10 mouse cellular contexts compared by ENCODE assay signal in the genomic region with DNA sequence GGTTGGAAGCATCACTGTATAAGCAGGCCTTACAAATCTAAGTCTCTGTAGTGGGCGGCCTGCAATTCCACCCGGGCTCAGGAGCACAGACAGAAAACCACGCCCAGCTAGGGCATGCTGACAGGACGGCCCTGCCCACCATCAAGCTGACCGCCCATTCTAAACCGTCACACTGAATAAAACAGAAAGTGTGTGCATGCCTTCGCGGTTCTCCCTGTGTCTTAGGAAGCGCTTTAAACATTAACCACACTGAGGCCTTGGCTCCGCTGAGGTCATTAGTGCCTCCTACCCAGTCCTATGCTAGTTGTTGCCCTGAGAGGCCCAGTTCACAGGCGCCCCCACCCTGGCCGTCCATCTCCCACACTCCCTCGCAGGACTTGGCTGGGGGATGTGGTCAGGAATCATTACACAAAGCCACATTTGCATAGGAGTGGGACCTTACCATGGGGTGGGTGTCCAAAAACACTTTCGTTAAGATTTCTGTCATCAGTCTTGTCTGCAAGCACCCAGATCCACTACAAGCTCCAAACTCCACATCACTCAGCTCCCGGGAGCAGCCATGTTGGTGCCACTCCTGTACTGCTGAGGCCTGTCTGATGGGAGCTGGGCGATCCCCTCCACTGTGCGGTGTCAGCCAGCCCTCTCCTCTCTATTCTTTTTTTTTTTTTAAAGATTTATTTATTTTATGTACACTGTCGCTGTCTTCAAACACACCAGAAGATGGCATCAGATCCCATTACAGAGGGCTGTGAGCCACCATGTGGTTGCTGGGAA. TPM values are rescaled to one million over a fixed set of nuclear protein-coding genes. Genes with fewer than 3 reads are reported as not detected.
DNase-seq lines count a peak whose midpoint lies in the region; ATAC-seq and TF ChIP-seq lines count a peak whose summit lies in the region.
"Had no signal": no experiment of that assay in that cellular context is flagged by ENCODE, and none has a peak within 500 bp of the region (broad histone marks: within the 10 kb centered on the region; RNA-seq: fewer than 3 reads in every experiment).

No protein-coding gene starts in this region.

- DNase-seq in midbrain, embryonic 10.5 days (ENCODE audit: low spot score), result no peak
- no peak for DNase-seq in midbrain, embryonic 14.5 days
- peak; percentile 54 for DNase-seq in kidney, postnatal 0 days (ENCODE audit: low spot score)
- no peak for DNase-seq in left cerebral cortex, postnatal 25 days (ENCODE audit: low spot score in 2 of 2)
- DNase-seq in thymus, adult 2 months, result no peak
- DNase-seq in left cerebral cortex, postnatal 4 days, result no peak
- DNase-seq: gastrocnemius, adult 2 months had no signal

- intact Hi-C loops in left cerebral cortex, postnatal 25 days (cut with DNase I), result no loop called here
- intact Hi-C loops in left cerebral cortex, postnatal 4 days (cut with DNase I), result no loop called here

- H3K27me3 ChIP-seq in midbrain, embryonic 10.5 days (ENCODE audit: low read depth, poor library complexity, severe bottlenecking), result no peaks in the 10 kb centered on the region
- no peaks in the 10 kb centered on the region for H3K27me3 ChIP-seq in midbrain, embryonic 14.5 days (ENCODE audit: control insufficient read depth, insufficient read depth, low read length)
- no peaks in the 10 kb centered on the region for H3K27me3 ChIP-seq in intestine, embryonic 15.5 days (replicated peaks)
- H3K27me3 ChIP-seq in kidney, postnatal 0 days (ENCODE audit: insufficient read depth, low read length), result no peaks in the 10 kb centered on the region
- no peaks in the 10 kb centered on the region for H3K27me3 ChIP-seq in stomach, embryonic 15.5 days (replicated peaks)
- no peaks in the 10 kb centered on the region for H3K27me3 ChIP-seq in thymus, adult 2 months (ENCODE audit: control insufficient read depth, insufficient read depth, low read length)

- H3K9ac ChIP-seq in midbrain, embryonic 14.5 days (replicated peaks; ENCODE audit: low read length), result no peak overlapping the region
- peak overlapping the region; percentile 17; the same call in 1 of the 2 replicates for H3K9ac ChIP-seq in intestine, embryonic 15.5 days
- no peak overlapping the region for H3K9ac ChIP-seq in kidney, postnatal 0 days (ENCODE audit: low read depth, low read length)
- H3K9ac ChIP-seq in stomach, embryonic 15.5 days, result no peak overlapping the region

- no peaks in the 10 kb centered on the region for H3K36me3 ChIP-seq in midbrain, embryonic 10.5 days
- H3K36me3 ChIP-seq in midbrain, embryonic 14.5 days (ENCODE audit: control insufficient read depth, insufficient read depth, low read length), result no peaks in the 10 kb centered on the region
- H3K36me3 ChIP-seq in intestine, embryonic 15.5 days, result no peaks in the 10 kb centered on the region
- H3K36me3 ChIP-seq in kidney, postnatal 0 days (ENCODE audit: insufficient read depth, low read length), result no peaks in the 10 kb centered on the region
- H3K36me3 ChIP-seq in stomach, embryonic 15.5 days, result no peaks in the 10 kb centered on the region
- H3K36me3 ChIP-seq in thymus, adult 2 months (ENCODE audit: control insufficient read depth, insufficient read depth, low read length), result no peaks in the 10 kb centered on the region

- peaks cover 52% of the 10 kb centered on the region for H3K4me1 ChIP-seq in midbrain, embryonic 10.5 days
- H3K4me1 ChIP-seq in midbrain, embryonic 14.5 days (ENCODE audit: control insufficient read depth, insufficient read depth, low read length), result no peaks in the 10 kb centered on the region
- peaks cover 35% of the 10 kb centered on the region for H3K4me1 ChIP-seq in intestine, embryonic 15.5 days (replicated peaks)
- peaks cover 5% of the 10 kb centered on the region; the same call in 1 of the 2 replicates for H3K4me1 ChIP-seq in kidney, postnatal 0 days (replicated peaks; ENCODE audit: insufficient read depth, low read length)
- peaks cover 28% of the 10 kb centered on the region for H3K4me1 ChIP-seq in stomach, embryonic 15.5 days
- no peaks in the 10 kb centered on the region for H3K4me1 ChIP-seq in thymus, adult 2 months (replicated peaks; ENCODE audit: control insufficient read depth, insufficient read depth, low read length)

- ATAC-seq in midbrain, embryonic 14.5 days (ENCODE audit: low FRiP score, low TSS enrichment), result no peak
- peak; percentile 86 for ATAC-seq in intestine, embryonic 15.5 days
- peak; percentile 75 for ATAC-seq in kidney, postnatal 0 days (replicated peaks; ENCODE audit: low FRiP score, low read depth)
- peak; percentile 48; the same call in 1 of the 2 replicates for ATAC-seq in stomach, embryonic 15.5 days (ENCODE audit: insufficient read depth, low FRiP score, low read depth)

- peak overlapping the region; percentile 33 for H3K27ac ChIP-seq in midbrain, embryonic 10.5 days (replicated peaks)
- no peak overlapping the region for H3K27ac ChIP-seq in midbrain, embryonic 14.5 days (replicated peaks; ENCODE audit: low read depth, low read length)
- H3K27ac ChIP-seq in intestine, embryonic 15.5 days, result peak overlapping the region; percentile 51; the same call in 1 of the 2 replicates
- peak overlapping the region; percentile 44 for H3K27ac ChIP-seq in kidney, postnatal 0 days
- H3K27ac ChIP-seq in stomach, embryonic 15.5 days, result peak overlapping the region; percentile 48; the same call in 1 of the 2 replicates
- no peak overlapping the region for H3K27ac ChIP-seq in thymus, adult 2 months (ENCODE audit: control insufficient read depth, insufficient read depth, low read length)
- H3K27ac ChIP-seq: gastrocnemius, adult 2 months had no signal

- 85% methylated on average over 18 of the region's 18 CpGs for WGBS in midbrain, embryonic 10.5 days
- 66% methylated on average over 18 of the region's 18 CpGs for whole genome bisulfite sequencing in midbrain, embryonic 14.5 days
- WGBS in intestine, embryonic 15.5 days, result 47% methylated on average over 18 of the region's 18 CpGs
- WGBS in kidney, postnatal 0 days, result 46% methylated on average over 18 of the region's 18 CpGs
- WGBS in stomach, embryonic 15.5 days, result 51% methylated on average over 18 of the region's 18 CpGs
- WGBS in thymus, adult 2 months, result 85% methylated on average over 18 of the region's 18 CpGs

- no peak overlapping the region for H3K4me2 ChIP-seq in midbrain, embryonic 14.5 days (ENCODE audit: low read length)
- H3K4me2 ChIP-seq in intestine, embryonic 15.5 days (replicated peaks), result peak overlapping the region; percentile 34; the same call in 1 of the 2 replicates
- no peak overlapping the region for H3K4me2 ChIP-seq in kidney, postnatal 0 days (ENCODE audit: low read length)
- peak overlapping the region; percentile 3; the same call in 1 of the 2 replicates for H3K4me2 ChIP-seq in stomach, embryonic 15.5 days

- no peak for TF ChIP-seq POLR2A in thymus, adult 2 months (IDR thresholded peaks at IDR 0.05; ENCODE audit: control insufficient read depth, extremely low read depth, insufficient read depth, low read length, poor library complexity)

- no peak for TF ChIP-seq CTCF in kidney, postnatal 0 days (IDR thresholded peaks at IDR 0.05; ENCODE audit: low read depth)
- no peak for TF ChIP-seq CTCF in thymus, adult 2 months (IDR thresholded peaks at IDR 0.05; ENCODE audit: borderline replicate concordance, control insufficient read depth, extremely low read depth, insufficient read depth, low read length, poor library complexity)

- H3K9me3 ChIP-seq in midbrain, embryonic 10.5 days (replicated peaks), result no peaks in the 10 kb centered on the region
- no peaks in the 10 kb centered on the region for H3K9me3 ChIP-seq in midbrain, embryonic 14.5 days (ENCODE audit: control insufficient read depth, low read length)
- H3K9me3 ChIP-seq in intestine, embryonic 15.5 days, result no peaks in the 10 kb centered on the region
- H3K9me3 ChIP-seq in kidney, postnatal 0 days (replicated peaks; ENCODE audit: low read length), result no peaks in the 10 kb centered on the region
- H3K9me3 ChIP-seq in stomach, embryonic 15.5 days, result no peaks in the 10 kb centered on the region

- H3K4me3 ChIP-seq in midbrain, embryonic 10.5 days, result no peak overlapping the region
- H3K4me3 ChIP-seq in midbrain, embryonic 14.5 days (replicated peaks; ENCODE audit: low read depth, low read length), result no peak overlapping the region
- H3K4me3 ChIP-seq in intestine, embryonic 15.5 days (replicated peaks), result no peak overlapping the region
- H3K4me3 ChIP-seq in kidney, postnatal 0 days (replicated peaks; ENCODE audit: low read depth, low read length), result no peak overlapping the region
- no peak overlapping the region for H3K4me3 ChIP-seq in stomach, embryonic 15.5 days (replicated peaks)
- H3K4me3 ChIP-seq in thymus, adult 2 months (ENCODE audit: control insufficient read depth, insufficient read depth, low read length), result no peak overlapping the region
- H3K4me3 ChIP-seq: erythroblast, embryonic 14.5 days; gastrocnemius, adult 2 months had no signal

RNA-seq across cellular contexts. Expression of gene Aatk, which starts 18.5 kb away (rescaled TPM):
- polyA plus RNA-seq in midbrain, embryonic 10.5 days (2016; fragmentation: Nextera tagmentation; extraction: Ambion mirVana), result 1.2 and 1.9 TPM in 2 replicates
- 34.6 and 36.1 TPM in 2 replicates for polyA plus RNA-seq in midbrain, embryonic 14.5 days (2014; fragmentation: Nextera tagmentation; extraction: Ambion mirVana)
- 3.1 and 3.4 TPM in 2 replicates for polyA plus RNA-seq in intestine, embryonic 15.5 days (2015; fragmentation: Nextera tagmentation; extraction: Ambion mirVana)
- polyA plus RNA-seq in kidney, postnatal 0 days (2015; fragmentation: Nextera tagmentation; extraction: Ambion mirVana), result 1.4 TPM in 2 replicates
- 3.8 and 4.5 TPM in 2 replicates for polyA plus RNA-seq in stomach, embryonic 15.5 days (2015; fragmentation: Nextera tagmentation; extraction: Ambion mirVana)
- 100 to 1,000 TPM; 189 to 195 TPM for total RNA-seq in left cerebral cortex, postnatal 25 days (2021)
- 4.4 and 4.7 TPM in 2 replicates for polyA plus RNA-seq in thymus, adult 2 months (2012; rRNA removed)
- total RNA-seq in left cerebral cortex, postnatal 4 days (2021), result 100 to 1,000 TPM; 111 to 114 TPM

RNA-seq across cellular contexts. Expression of gene Cep131, which starts 58.1 kb away (rescaled TPM):
- 38.1 and 45.9 TPM in 2 replicates for polyA plus RNA-seq in midbrain, embryonic 10.5 days (2016; fragmentation: Nextera tagmentation; extraction: Ambion mirVana)
- polyA plus RNA-seq in midbrain, embryonic 14.5 days (2014; fragmentation: Nextera tagmentation; extraction: Ambion mirVana), result 27.6 and 31.9 TPM in 2 replicates
- 14.2 and 19.7 TPM in 2 replicates for polyA plus RNA-seq in intestine, embryonic 15.5 days (2015; fragmentation: Nextera tagmentation; extraction: Ambion mirVana)
- 14.3 and 15.5 TPM in 2 replicates for polyA plus RNA-seq in kidney, postnatal 0 days (2015; fragmentation: Nextera tagmentation; extraction: Ambion mirVana)
- polyA plus RNA-seq in stomach, embryonic 15.5 days (2015; fragmentation: Nextera tagmentation; extraction: Ambion mirVana), result 21.6 and 25.1 TPM in 2 replicates
- total RNA-seq in left cerebral cortex, postnatal 25 days (2021), result 10 to 100 TPM; 23.4 to 32.2 TPM
- 10.8 and 12.4 TPM in 2 replicates for polyA plus RNA-seq in thymus, adult 2 months (2012; rRNA removed)
- 10 to 100 TPM; 49.8 to 53.8 TPM for total RNA-seq in left cerebral cortex, postnatal 4 days (2021)

Comparison
In these comparisons a context has a peak if more than half of its experiments do, and no peak if none do; other contexts are left out.
1. H3K27ac ChIP-seq: peak in midbrain, embryonic 10.5 days (single experiment), intestine, embryonic 15.5 days (single experiment), kidney, postnatal 0 days (single experiment) and stomach, embryonic 15.5 days (single experiment); none in midbrain, embryonic 14.5 days (single experiment) and thymus, adult 2 months (single experiment).
2. H3K4me2 ChIP-seq: peak in intestine, embryonic 15.5 days (single experiment) and stomach, embryonic 15.5 days (single experiment); none in midbrain, embryonic 14.5 days (single experiment) and kidney, postnatal 0 days (single experiment).